Mouse (Mus musculus): ENCODE measurements around the gene Dlgap4. TPM values are rescaled to one million over a fixed set of nuclear protein-coding genes. Genes with fewer than 3 reads are reported as not detected.
A peak's percentile ranks its signal among the peaks of the same experiment; 100 is the strongest.

Dlgap4 gene
- total RNA-seq, 1 experiment from 2014 or later, result 50.6 TPM

DNA sequence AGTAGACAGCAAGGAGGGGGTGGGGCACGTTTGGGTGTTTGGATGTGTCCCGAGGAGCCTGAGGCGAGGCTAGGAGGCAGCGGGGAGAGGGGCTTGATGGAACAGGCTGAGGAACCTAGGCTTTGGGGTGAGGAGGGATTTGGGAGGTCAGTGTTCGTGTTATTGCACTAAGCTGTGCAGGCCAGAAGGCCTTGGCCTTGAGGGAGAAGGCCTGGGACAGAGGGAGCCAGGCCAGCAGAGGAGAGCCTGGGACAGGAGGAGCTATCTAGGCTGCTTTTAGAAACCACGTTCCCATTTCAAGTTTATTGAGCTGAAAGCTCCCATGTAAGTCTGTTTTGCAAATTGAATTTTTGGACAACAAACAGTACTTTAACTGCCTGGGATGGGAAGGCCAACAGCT is 46.5 kb downstream of the Dlgap4 start:
- no peak for DNase-seq

- DNase-seq, result no peak
Observed at GRCm38 (mm10) chr2:156663162-156663561, 49.7 kb downstream of the Dlgap4 start.

DNA sequence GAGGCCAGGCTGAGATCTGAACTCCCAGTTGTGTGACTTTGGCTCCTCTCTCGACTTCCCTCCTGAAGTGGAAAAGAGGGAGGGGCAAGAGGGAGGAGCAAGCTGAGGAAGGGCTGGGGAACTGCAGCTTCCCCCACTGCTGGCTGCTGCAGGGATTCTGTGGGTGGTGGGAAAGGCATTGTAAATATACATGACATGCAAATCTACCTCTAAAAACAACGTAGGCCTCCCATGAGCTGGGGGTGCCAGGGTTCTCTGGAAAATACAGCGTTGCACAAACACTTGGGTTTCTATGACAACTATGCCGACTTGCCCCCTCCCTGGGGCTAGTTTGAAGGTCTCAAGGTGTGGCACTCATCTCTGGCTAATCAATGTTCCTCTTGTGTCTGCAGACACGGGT is 50.9 kb downstream of the Dlgap4 start:
- no peak for DNase-seq

DNA sequence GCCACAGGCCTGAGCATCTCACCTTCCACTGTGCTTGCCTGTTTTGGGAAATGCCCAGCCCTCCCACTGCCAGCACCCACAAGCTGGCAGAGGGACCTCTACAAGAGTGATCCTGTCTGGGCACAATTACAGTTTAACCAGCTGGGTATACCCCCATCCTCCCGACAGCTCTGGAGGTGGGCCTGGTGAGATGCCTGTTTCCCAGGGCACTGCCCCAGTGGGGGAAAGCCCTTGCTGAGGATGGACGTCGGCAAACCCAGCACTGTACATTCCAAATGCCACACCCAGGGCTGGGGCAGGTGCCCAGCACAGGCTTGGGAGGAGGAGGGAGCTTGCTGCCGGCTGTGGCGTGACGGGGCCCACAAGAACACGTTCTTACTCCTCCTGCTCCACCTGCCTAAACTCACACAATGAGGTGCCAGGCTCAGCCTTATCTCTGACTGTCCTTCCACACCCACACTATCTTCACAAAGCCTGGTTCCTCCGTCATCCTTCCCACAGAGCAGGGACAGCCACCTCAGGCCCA is 51.6 kb downstream of the Dlgap4 start:
- DNase-seq, result no peak

DNA sequence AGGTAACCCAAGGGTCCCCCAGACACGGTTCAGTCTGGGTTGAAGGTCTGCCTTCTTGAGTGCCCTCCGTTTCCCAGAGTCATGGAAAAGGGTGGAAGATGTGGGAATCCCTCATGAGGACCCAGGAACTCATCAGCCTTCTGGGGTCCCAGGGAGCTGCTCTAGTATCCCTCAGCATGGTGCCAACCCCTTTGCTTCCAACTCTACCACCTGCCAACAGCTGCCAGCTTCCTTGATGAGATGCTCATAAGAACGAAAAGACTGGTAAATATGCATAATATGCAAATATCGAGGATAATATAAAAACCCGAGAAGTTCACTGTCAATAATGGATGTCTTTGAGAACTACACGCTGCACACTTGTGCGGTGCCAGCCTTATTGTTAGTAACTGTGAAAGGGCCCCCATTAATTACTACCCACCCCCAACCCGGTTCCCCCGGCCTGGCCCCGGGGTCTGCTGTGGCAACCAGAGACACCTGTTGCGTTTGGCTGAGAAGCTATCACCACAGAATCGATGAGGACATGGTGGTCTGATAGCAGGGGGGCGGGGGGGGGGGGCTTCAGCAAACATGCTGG is 52.2 kb downstream of the Dlgap4 start:
- no peak for DNase-seq

DNA sequence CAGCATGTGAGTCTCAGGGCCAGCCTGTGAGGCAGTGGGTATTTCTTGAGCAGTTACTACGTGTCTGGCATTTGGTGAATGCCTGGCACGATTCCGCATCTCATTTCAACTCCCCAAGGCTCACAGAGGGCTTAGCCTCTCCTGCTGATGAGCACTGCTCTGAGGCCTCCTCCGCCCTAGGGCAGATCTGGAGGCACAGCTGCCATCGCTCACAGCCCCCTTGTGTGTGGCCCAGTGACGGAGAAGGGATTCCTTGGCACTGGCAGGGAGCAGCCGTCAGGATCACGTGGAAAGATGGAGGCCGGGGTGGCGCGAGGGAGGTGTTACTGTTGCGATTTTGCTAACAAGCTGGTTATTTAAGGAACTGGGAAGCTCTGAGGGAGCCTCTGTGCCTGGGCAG is 52.7 kb downstream of the Dlgap4 start:
- DNase-seq, result no peak

DNA sequence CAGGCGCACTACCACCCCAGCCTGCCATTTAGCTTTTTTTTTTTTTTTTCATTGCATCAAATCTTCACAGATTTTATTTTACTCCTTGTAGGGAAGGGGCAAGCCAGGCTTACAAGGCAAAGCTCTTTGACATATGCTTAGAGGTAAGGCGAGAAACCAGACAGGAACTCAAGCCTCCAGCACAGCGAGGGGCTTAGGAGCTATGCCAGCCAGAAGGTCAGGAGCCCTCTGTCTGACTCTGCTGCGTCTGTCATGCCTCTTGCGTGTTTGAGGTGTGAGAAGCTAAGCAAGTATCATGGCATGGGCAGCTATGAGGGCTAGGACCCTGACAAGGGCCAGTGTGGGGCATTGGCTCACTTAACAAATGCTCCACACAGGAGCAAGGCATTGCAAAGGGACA is 53.8 kb downstream of the Dlgap4 start:
- no peak for DNase-seq

DNA sequence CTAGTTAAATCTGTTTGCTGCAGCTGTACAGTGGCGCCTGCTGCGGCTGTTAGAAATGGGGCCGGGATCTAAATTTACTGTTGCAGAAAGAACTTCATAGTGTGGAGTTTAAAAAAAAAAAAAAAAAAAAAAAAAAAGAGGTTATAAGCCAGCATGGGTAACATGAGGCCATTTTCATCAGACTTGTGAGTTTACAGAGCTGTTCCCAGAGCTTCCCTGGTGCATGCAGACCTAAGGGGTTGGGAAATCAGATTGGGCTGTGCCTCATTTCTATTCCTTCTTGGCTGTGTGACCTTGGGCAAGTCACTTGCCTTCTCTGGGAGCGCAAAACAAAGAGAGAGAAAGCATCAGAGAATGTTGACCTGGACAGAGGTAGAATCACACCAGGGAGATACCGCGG is 55.1 kb downstream of the Dlgap4 start:
- no peak for DNase-seq

DNA sequence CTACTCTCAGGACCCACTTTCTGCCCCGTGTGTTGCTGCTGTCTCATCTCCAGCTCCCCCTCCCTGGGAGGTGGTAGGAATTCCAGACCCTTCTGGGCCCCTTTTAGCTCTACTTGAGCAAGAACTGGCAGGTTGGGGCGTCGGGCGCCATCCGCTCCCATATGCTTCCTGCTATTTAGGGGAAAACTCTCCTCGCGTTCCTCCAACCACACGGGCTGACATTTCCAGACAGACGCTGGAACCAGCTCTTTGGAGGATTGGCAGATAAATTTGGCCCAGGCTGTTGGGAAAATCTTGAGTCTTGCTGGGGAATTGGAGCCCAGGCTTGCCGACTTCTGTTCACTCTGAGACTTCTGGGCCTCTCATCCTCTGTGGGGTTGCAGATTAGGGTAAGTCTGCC is 59.8 kb downstream of the Dlgap4 start:
- no peak for DNase-seq

DNA sequence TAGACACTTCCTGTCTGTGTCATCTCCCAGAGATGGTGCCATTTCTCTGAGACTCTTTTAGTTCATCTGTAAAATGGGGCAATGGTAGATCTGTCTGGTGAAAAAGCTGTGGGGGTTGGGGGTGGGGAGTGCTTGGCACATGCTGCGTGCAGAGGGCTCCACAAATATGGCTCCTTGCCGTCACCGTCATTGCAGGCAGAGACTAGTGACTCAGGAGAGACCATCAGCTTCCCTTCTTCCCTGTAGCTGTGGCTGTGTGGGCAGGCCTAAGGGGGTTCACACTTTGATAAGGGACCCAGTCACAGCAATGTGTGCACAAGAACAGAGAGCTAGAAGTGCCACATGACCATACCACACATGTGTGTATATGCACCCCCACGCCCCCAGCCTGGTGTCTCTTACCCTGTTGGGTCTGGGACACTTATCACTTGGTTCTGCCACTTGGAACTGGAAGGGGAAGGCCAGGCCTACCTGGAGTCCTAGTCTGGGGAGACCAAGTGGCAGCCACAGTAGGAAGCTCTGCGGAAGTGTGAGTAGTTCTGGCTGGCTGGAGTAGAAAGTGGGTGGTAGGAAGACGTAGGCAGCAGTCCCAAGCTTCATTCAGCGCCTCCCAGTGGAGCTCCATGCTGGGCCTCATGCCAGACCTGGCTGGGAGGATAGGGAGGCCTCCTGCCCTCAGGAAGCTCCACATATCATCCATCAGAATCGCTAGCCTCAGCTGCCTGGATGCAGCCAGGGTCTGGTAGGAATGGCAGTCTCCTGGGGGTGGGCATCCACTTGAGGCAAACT is 60.6 kb downstream of the Dlgap4 start:
- DNase-seq, result peak; percentile 31

GRCm38 (mm10) chr2:156676885-156677284 is 63.4 kb downstream of the Dlgap4 start:
- DNase-seq, result peak; percentile 53

DNA sequence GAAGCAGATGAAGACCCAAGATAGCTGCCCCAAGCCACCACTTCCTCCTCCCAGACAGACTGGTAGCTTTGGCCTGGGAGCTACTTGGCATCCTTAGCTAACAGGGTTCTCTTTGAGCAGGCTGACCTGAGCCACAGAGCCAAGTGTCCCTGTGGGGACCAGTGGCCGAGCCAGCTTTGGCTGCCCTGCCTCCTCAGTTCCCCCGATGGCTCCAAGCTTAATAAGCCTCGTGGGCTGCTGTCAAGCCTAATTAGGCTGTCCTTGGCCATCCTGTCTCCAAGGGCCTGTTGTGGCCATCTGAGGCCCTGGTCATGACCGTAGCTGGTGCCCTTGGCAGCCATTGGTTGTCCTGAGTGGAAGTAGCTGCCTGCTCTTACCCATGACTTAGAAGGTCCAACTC is 64.6 kb downstream of the Dlgap4 start:
- DNase-seq, result no peak

DNA sequence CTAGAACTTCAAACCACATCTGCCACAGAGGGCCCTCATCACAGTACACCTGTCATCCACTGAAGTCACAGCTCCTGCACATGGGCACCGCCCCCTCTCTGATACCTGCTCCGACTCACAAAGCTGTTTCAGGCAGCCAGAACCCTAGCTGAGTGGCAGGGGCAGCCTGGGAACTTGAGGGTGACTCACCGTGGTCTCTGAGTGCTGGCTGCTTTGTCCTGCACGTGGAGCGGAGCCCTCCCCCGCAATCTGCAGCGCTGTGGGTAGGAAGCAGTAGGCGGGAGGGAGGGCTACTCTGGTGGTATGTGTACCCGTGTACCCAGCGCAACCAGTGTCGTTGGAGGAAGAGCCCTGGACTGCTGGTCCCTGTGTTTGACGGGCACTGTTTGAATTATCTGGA is 69.5 kb downstream of the Dlgap4 start:
- DNase-seq, result no peak

DNA sequence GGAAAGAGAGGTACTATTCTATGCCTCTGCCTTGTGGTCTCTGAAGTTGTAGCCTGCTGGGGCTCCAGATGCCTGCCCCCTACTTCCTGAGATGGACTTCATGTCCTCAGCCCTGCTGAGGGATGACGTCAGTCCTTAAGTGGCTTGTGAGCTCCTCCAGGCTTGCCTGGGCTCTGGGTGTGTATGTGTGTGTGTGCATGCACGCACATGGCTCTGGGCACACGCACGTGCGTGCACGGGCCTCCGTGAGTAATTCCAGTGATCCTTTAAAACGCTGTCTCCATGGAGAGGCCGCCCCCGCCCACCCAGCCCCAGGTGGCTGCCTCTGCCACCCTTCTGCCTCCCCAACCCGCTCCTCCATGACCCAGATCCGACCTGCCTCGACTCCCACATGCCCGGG is 72.5 kb downstream of the Dlgap4 start:
- no peak for DNase-seq

DNA sequence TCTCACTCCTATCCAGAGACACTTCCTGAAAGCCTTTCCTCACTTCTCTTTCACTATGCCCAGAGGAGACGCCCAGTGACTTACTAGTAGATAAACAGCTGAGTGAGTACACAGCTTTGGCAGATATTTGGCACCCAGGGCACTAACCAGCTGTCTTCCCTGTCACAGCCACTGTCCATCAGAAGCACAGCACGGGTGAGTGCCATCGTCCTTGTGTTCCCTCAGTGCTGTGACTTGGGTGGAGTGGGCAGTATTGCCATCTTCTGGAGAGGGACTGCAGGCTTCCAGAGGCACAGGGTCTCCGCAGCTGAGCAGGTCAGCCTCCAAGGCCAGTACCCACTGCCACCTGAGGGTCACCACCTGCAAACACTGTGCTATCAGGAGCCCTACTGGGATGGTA is 73.2 kb downstream of the Dlgap4 start:
- no peak for DNase-seq

DNA sequence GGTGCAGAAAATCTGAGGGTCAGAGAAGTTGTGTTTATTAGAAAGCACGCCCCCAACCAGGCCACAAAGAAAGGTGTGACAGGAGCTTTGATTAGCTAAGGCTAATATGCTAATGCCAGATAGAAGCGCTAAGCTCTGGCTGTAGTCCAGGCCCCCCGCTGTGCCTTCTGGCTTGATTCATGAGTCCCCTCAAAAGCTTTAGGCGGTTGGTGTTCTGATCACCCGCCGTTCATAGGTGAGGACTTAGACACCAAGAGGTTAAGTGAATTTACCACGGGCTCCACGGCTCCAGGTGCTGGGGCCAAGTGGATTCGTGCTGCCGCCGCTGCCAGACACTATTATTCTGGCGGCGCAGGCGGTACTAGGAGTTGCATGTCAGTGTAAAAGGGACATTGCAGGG is 75.1 kb downstream of the Dlgap4 start:
- no peak for DNase-seq

DNA sequence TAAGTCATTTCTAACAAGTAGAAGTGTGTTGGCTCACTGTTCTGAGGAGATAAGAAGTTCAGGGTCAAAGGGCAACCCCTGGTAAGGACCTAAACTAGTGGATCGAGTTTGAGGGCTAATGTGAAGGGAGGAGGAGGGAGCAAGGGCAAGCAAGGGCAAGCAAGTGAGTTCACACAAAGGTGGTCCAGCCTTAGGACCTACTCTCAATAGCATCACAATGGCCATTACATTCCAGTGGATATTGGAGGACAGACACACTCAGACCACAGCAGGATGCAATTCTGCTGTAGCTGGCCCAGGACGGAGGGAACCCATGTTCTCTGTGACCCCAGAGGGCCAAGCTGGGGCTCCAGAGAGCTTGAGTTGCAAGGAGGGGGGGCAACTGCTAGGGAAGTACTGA is 77.3 kb downstream of the Dlgap4 start:
- DNase-seq, result no peak

- no peak for DNase-seq
Observed at GRCm38 (mm10) chr2:156691746-156692145, 78.2 kb downstream of the Dlgap4 start.

GRCm38 (mm10) chr2:156693241-156693807 is 79.8 kb downstream of the Dlgap4 start:
- DNase-seq, result no peak

- DNase-seq, result no peak
Observed at GRCm38 (mm10) chr2:156697261-156697660, 83.8 kb downstream of the Dlgap4 start.

GRCm38 (mm10) chr2:156698168-156698567 is 84.7 kb downstream of the Dlgap4 start:
- DNase-seq, result no peak

GRCm38 (mm10) chr2:156705473-156705872 is 92.0 kb downstream of the Dlgap4 start:
- peak; percentile 82 for DNase-seq

DNA sequence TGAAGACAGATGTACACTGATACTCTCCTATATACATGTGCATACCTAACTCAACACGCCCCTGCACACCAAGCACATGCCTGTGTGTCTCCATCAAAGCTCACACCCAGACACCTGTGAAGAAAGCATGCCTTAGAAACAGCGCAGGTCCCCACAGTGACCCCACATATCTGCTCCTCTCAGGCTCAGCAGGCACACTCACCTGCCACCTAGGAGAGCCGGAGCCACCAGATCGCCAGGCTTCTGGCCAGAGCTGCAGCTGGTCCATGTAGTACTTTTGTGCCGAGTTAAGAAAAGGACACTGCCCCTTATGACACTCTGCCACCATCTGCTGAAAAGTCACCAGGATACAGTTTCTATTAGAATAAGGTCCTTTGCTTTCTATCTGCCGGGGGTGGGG is 103.2 kb downstream of the Dlgap4 start:
- DNase-seq, result no peak

Measured in adrenal gland, postnatal 25 days (tissue).